Mouse (Mus musculus) C2C12 (cell line): ENCODE measurements at regions not wholly inside any gene's neighbourhood (a gene's known extent, or its start where the extent isn't known, plus 50 kb on each side); places are given as distances from the start of the nearest gene placed in this dataset.

Experiments used
- H3K27me3 ChIP-seq: one replicate; pipeline ENCODE4 v1.6.1; 2011; ENCODE audit not compliant: control insufficient read depth, insufficient read depth, insufficient read length
- H3K36me3 ChIP-seq: one replicate; pipeline ENCODE4 v1.6.1; 2011; ENCODE audit not compliant: control insufficient read depth, insufficient read depth
- H3K4me3 ChIP-seq: one replicate; pipeline ENCODE4 v1.5.1; 2011; ENCODE audit warnings: mild to moderate bottlenecking, control low read depth; ENCODE audit not compliant: poor library complexity, insufficient read depth, severe bottlenecking
- H3K79me2 ChIP-seq: one replicate; pipeline ENCODE4 v1.6.1; 2011; ENCODE audit not compliant: control insufficient read depth, insufficient read depth
- H3K79me3 ChIP-seq: one replicate; pipeline ENCODE4 v1.6.1; 2011; ENCODE audit warnings: low read depth, control low read depth
- H3ac ChIP-seq: one replicate; pipeline ENCODE3; 2011; ENCODE audit warnings: low read depth; ENCODE audit not compliant: control insufficient read depth, insufficient read length
- CEBPB ChIP-seq: IDR thresholded peaks from one replicate; pipeline ENCODE4 v1.6.1; 2011; ENCODE audit warnings: low read depth, mild to moderate bottlenecking, control low read depth, moderate library complexity
- CTCF ChIP-seq: IDR thresholded peaks from one replicate; pipeline ENCODE4 v1.5.1; 2011; ENCODE audit not compliant: control insufficient read depth, insufficient read depth, insufficient read length
- FOSL1 ChIP-seq: IDR thresholded peaks from one replicate; pipeline ENCODE4 v1.8.0; 2011; ENCODE audit warnings: mild to moderate bottlenecking, low read length; ENCODE audit not compliant: poor library complexity, insufficient read depth, severe bottlenecking
- MAX ChIP-seq: IDR thresholded peaks from one replicate; pipeline ENCODE4 v1.6.1; 2011; ENCODE audit warnings: mild to moderate bottlenecking, control low read depth
- MYOD1 ChIP-seq: IDR thresholded peaks from one replicate; pipeline ENCODE4 v1.6.1; 2011; ENCODE audit warnings: low read depth; ENCODE audit not compliant: control insufficient read depth, insufficient read length
- MYOG ChIP-seq: IDR thresholded peaks from one replicate; pipeline ENCODE4 v1.6.1; 2011; ENCODE audit not compliant: control insufficient read depth, insufficient read length; ENCODE audit errors: extremely low read depth
- USF1 ChIP-seq: IDR thresholded peaks from one replicate; pipeline ENCODE4 v1.6.1; 2011; ENCODE audit warnings: low read depth, mild to moderate bottlenecking, control low read depth, moderate library complexity

DNA sequence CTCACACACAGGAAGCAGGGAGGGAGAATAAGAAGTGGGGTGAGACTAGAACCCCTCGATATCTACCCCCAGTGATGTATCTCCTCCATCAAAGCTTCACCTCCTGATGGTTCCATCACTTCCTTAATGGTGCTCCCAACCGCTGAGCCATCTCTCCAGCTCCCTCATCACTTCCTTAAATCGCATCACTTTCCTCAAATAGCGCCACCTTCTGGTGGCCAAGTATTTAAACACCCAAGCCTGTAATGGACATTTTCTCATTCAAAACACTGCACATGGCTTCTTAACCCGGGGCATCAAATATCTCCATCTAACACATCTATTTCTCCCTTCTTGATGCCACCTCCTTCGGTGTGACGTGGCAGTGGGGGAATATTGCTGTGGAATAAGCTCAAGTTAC, 324.3 kb upstream of the Tmem132c start:
- no peak for TF ChIP-seq USF1
- TF ChIP-seq MYOG, result no peak
- no peak for TF ChIP-seq MAX
- TF ChIP-seq FOSL1, result no peak
- TF ChIP-seq MYOD1, result no peak
- no peak for TF ChIP-seq CTCF
- no peak for TF ChIP-seq CEBPB
- Histone ChIP-seq H3K4me3 (no peak overlapping the region), H3K27me3 (no peaks in the 10 kb centered on the region), H3K79me2 (no peaks in the 10 kb centered on the region), H3ac (no peak overlapping the region), H3K36me3 (no peaks in the 10 kb centered on the region), H3K79me3 (no peaks in the 10 kb centered on the region)

DNA sequence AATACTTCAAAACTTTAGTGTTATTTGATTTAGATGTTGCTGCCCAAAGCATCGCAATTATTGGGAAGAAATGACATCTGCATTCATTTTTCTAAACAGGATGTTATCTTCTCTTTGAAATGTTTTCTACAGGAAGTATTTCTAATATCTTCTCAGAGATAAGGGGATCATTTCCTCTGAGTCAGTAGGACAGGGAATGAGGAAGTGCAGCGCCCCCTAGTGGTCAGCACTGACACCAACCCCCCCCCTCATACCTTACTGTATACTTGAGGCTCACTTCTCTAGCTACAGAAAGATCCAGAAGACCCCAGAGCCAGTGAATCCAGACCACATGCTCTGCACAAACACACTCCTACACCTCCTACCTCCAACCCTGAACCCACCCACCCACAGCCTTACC, 308.1 kb upstream of the Tmem132c start:
- Histone ChIP-seq H3K36me3 (no peaks in the 10 kb centered on the region), H3ac (no peak overlapping the region), H3K79me3 (no peaks in the 10 kb centered on the region), H3K79me2 (no peaks in the 10 kb centered on the region), H3K27me3 (no peaks in the 10 kb centered on the region), H3K4me3 (no peak overlapping the region)
- TF ChIP-seq CEBPB (no peak), MYOD1 (no peak), CTCF (no peak), MYOG (no peak), MAX (no peak), USF1 (no peak), FOSL1 (no peak)

DNA sequence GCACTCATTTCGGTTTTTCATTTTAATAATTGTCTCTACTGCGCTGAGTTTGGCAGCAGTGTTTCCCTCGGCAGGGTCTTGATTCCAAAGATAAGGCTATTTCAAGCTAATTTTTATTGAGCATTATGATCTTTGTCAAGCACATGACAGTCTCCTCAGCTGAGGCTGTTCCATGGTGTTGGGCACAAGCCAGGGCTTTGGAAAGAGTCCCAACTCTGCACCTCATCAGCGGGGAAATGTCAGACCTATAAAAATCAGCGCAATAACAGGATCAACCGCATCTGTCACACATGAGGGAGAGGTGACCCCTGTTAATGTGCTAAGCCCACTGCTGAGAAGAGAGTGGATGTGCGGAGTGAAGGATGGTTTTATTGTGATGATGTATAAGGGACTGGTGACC, 296.7 kb upstream of the Tmem132c start:
- no peaks in the 10 kb centered on the region for H3K79me3 ChIP-seq
- no peaks in the 10 kb centered on the region for H3K36me3 ChIP-seq
- H3K27me3 ChIP-seq, result no peaks in the 10 kb centered on the region
- no peak overlapping the region for H3ac ChIP-seq
- no peaks in the 10 kb centered on the region for H3K79me2 ChIP-seq
- TF ChIP-seq MYOG (no peak), FOSL1 (no peak), MYOD1 (no peak), CTCF (no peak), USF1 (no peak), MAX (no peak), CEBPB (no peak)
- no peak overlapping the region for H3K4me3 ChIP-seq

DNA sequence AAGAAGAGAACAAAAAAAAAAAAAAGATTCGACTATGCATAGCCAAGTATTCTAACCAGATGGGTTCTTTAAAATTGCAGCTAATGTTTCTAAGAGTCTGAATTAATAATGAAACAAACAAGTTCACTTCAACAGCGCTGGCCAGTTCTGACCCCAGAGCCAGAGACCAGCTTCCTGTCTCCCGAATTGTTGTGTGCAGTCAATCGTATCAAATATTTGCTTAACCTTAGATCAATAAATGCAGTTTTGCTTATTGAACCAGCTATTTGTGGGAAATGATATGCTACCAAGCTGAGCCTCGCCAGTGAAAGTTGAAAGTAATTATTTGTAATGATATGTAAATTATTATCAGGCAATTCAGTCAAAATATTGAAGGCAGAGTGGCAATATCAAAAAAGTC, 287.4 kb upstream of the Tmem132c start:
- H3K79me3 ChIP-seq, result no peaks in the 10 kb centered on the region
- H3K4me3 ChIP-seq, result no peak overlapping the region
- TF ChIP-seq MYOD1, result no peak
- TF ChIP-seq MYOG, result no peak
- TF ChIP-seq CEBPB, result no peak
- H3K36me3 ChIP-seq, result no peaks in the 10 kb centered on the region
- H3ac ChIP-seq, result no peak overlapping the region
- H3K79me2 ChIP-seq, result no peaks in the 10 kb centered on the region
- no peaks in the 10 kb centered on the region for H3K27me3 ChIP-seq

DNA sequence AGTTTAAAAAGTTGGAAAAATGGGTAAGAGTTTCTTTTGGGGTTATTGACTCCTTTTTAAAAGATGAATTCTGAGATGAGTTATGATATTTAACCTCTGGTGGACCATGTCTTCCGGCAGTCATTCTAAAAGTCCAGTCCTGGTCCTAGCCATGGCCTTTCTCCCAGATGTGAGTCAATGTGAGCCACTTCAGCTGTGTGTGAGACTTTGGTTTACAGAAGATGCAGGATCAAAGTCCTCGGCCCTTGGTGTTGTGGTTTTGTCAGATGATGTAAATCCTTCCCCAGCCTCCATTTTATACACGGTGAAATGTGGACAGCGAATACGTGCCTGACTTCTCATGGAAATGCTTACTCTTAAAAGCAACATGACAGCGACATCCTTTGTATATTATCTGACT, 287.0 kb upstream of the Tmem132c start:
- H3ac ChIP-seq, result no peak overlapping the region
- TF ChIP-seq MAX (no peak), CEBPB (no peak), MYOG (no peak)
- H3K36me3 ChIP-seq, result no peaks in the 10 kb centered on the region
- no peaks in the 10 kb centered on the region for H3K79me2 ChIP-seq
- H3K4me3 ChIP-seq, result no peak overlapping the region
- H3K27me3 ChIP-seq, result no peaks in the 10 kb centered on the region
- no peaks in the 10 kb centered on the region for H3K79me3 ChIP-seq

DNA sequence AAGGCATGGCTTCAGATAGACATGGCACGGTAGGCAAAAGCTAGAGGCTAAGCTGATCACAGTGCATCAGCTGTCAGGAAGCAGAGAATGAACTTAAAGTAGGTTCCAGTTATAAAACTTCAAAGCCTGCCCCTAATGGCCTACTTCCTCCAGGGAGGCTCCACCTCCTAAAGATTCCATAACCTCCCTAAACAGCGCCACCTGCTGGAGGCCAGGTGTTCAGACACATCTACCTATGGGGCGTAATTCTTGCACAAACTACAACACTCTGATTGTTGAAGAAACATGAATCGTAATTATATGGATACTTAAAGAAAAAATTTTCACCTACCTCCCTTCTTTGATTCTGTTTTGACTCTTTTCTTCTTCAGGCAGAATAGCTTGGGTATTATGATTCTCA, 277.0 kb upstream of the Tmem132c start:
- H3ac ChIP-seq, result no peak overlapping the region
- no peak overlapping the region for H3K4me3 ChIP-seq
- no peaks in the 10 kb centered on the region for H3K79me3 ChIP-seq
- TF ChIP-seq MAX, result no peak
- no peak for TF ChIP-seq CEBPB
- no peak for TF ChIP-seq MYOD1
- no peak for TF ChIP-seq CTCF
- TF ChIP-seq USF1, result no peak
- TF ChIP-seq FOSL1, result no peak
- no peak for TF ChIP-seq MYOG
- H3K27me3 ChIP-seq, result no peaks in the 10 kb centered on the region
- H3K36me3 ChIP-seq, result no peaks in the 10 kb centered on the region
- no peaks in the 10 kb centered on the region for H3K79me2 ChIP-seq
